Mouse (Mus musculus) gastrocnemius, postnatal 4 days (tissue): ENCODE results near the gene Gm21985. TPM values are rescaled to one million over a fixed set of nuclear protein-coding genes. Genes with fewer than 3 reads are reported as not detected.
"Not testable (repeated sequence)": the region's sequence is repeated elsewhere in the genome, so short reads cannot be mapped to it uniquely, and the experiment has no call there.

Experiments used
- DNase-seq, 2 experiments: peaks; one replicate each; pipeline ENCODE4 v3.0.0; 2021 to 2022; ENCODE audit warnings: low spot score in 2 of 2, mixed read lengths in 2 of 2
- total RNA-seq, 2 experiments: library from RNA; stranded (reverse); gene quantifications; 2 replicates each; pipeline ENCODE4 v1.2.3; 2021

The Gm21985 gene
- total RNA-seq, 2 experiments from 2014 or later: not detected

DNA sequence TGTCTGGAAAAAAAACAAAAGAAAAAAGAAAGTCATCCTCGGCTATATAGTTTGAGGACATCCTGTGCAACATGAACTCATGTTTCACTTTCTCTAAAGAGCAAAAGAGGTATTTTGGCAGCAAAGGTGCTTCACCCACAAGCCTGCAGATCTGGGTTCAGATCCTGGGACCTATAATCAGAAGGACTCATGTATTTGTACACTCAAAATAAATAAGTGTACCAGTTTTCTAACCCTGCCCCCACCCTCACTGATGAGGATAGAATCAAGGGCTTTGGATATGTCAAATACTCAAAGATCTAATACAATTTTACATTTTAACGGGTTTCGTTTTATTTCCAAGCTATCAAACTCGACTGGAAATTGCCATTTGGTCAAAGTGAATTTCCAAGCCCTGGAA is 1.8 kb upstream of the Gm21985 start:
- no peak for DNase-seq

- DNase-seq: peak; percentile 89 to 93
Observed at GRCm38 (mm10) chr2:112265448-112266241, 469 bp upstream of the Gm21985 start, which contains the start of gene Slc12a6. TSS of gene Slc12a6 (plus strand) at chr2:112265825.

GRCm38 (mm10) chr2:112266780-112267179 is 666 bp downstream of the Gm21985 start:
- no peak for DNase-seq

DNA sequence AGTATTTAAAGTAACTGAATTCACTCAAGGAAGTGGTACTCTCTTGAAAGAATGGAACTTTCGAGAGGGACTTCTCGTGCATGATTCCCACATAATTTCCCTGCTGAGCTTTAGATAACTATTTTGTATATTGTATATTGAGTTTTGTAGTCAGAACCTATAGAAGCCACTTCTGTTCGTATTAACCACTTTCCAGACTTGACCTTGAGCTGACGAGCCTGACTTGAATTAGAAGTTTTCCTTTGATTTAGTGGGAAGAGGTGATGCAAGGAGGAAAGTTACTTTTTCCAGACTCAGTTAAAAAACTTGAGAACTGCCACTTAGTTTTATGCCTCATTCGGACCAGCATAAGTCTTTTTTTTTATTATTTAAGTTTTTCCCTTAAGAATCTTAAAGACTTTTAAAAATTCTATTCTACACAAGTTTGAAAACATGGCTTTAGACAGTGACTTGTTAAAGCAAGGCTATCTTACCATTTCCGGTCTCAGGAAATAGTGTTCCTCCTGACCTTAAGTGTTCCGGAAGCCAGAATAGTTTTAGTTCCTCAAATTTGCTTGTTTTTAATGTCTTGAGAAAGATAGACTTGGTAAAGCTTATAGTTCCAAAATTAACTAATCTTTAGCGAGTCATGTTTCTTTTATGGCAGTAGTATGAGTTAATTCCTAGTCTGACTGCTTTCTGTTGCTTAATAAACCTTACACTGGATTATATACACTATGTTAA is 1.6 kb downstream of the Gm21985 start:
- DNase-seq: no peak

DNA sequence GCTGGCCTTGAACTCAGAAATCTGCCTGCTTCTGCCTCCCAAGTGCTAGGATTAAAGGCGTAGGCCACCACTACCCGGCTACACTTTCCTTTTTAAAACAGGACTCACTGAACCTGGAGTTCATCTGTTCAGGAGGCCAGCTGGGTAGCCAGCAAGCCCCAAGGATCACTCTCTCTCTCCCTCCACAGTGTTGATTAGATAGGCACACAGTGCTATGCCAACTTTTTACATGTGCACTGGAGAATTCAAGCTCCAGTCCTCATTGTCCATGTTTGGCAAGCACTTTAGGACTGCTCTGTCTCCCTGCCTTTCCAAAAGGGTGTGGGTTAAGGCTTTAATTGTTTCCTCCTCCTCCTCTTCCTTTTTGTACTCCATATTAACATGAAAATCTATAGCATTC is 3.9 kb downstream of the Gm21985 start:
- no peak for DNase-seq

DNA sequence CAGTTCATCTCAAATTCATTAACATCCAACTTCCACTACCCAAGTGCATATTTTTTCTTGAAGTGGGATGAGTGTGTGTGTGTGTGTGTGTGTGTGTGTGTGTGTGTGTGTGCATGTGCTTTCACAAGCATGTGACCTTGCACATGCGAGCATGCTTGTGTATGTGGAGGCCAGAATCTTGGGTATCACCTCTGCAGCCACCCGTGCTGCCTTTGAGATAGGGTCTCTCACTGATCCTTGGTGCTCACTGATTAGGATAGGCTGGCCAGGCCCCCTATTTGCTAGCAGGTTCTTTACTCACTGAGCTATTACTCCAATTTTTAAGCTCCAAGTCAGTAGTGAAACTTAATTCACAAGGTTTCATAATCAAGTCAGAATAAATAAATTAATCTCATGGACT is 6.8 kb downstream of the Gm21985 start:
- DNase-seq: no peak

- no peak for DNase-seq
Observed at GRCm38 (mm10) chr2:112273474-112273873, 7.4 kb downstream of the Gm21985 start.

- DNase-seq: no peak
Observed at GRCm38 (mm10) chr2:112276870-112277269, 10.8 kb downstream of the Gm21985 start.

GRCm38 (mm10) chr2:112282846-112283245 is 16.7 kb downstream of the Gm21985 start:
- no peak for DNase-seq

DNA sequence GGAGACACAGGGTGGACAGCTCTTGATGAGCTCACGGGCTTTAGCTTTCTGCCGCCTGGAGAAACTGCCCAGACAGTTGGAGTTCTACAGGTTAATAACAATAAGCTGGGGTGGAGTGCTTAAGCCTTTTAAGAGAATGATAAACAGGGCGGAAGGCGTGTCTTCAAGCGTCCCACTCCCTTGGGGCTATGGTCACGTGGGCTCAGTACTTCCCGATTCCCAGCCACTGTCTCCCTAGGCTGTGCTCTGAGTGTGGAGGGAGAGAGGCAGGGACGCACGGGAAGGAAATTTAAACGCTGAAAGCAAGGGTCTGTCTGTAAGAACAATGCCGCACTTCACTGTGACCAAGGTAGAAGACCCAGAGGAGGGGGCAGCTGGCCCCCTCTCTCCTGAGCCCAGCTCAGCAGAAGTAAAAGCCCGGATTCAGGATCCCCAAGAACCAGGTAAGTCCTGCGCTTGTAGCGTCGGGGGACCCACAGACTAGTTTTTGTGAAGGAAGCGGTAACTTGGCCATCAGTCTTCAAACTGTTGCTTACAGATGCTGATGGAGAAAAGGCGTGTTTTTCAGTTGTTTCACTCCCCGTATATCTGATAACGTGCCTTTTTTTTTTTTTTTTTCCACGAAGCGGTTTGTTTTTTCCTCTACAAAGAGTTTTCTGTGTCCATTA is 18.4 kb downstream of the Gm21985 start:
- peak in 1 of 2 experiments; percentile 36 for DNase-seq

GRCm38 (mm10) chr2:112285031-112285390 is 18.9 kb downstream of the Gm21985 start:
- no peak for DNase-seq

DNA sequence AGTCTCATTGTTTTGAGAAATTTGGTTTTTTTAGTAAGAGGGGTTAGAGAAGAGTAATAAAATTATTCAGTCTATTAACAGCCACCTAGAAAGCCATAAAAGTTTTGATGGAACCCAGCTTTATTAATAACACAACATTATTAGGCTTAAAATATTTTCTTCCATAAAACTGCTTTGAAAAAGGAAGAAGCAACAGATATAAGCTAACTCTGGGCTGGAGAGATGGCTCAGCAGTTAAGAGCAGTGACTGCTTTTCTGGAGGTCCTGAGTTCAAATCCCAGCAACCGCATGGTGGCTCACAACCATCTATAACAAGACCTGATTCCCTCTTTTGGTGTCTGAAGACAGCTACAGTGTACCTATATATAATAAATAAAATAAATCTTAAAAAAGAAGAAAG is 19.9 kb downstream of the Gm21985 start:
- not testable (repeated sequence) for DNase-seq

GRCm38 (mm10) chr2:112287059-112287458 is 20.9 kb downstream of the Gm21985 start:
- no peak for DNase-seq

- DNase-seq: no peak
Observed at GRCm38 (mm10) chr2:112289507-112289906, 23.4 kb downstream of the Gm21985 start.

GRCm38 (mm10) chr2:112292823-112293222 is 26.7 kb downstream of the Gm21985 start:
- no peak for DNase-seq

GRCm38 (mm10) chr2:112296211-112296610 is 30.1 kb downstream of the Gm21985 start:
- no peak for DNase-seq

GRCm38 (mm10) chr2:112298221-112298620 is 32.1 kb downstream of the Gm21985 start:
- no peak for DNase-seq

- no peak for DNase-seq
Observed at GRCm38 (mm10) chr2:112308671-112309070, 42.6 kb downstream of the Gm21985 start.

DNA sequence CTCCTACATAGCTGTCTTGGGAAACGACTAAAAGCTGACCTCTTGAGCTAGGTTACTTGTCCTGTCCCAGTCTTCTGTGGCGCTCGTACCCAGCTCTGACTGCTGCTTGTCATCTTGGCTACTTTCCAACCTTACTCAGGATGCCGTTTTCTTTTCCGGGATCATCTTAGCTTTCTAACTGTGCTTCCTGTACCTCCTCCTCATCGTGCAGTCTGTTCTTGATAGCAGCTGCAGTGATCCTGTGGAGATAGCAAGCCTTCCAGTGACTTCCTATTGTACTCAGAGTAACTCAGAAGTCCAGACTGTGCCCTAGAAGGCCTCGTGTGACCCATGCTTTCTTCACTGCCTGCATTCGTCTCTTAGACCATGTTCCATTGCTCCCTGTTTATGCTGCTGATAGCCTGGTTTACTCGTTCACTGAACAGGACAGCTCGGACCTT is 43.1 kb downstream of the Gm21985 start:
- DNase-seq: no peak

GRCm38 (mm10) chr2:112315638-112316037 is 49.5 kb downstream of the Gm21985 start:
- DNase-seq: no peak

- DNase-seq: no peak
Observed at GRCm38 (mm10) chr2:112318227-112318626, 52.1 kb downstream of the Gm21985 start.

DNA sequence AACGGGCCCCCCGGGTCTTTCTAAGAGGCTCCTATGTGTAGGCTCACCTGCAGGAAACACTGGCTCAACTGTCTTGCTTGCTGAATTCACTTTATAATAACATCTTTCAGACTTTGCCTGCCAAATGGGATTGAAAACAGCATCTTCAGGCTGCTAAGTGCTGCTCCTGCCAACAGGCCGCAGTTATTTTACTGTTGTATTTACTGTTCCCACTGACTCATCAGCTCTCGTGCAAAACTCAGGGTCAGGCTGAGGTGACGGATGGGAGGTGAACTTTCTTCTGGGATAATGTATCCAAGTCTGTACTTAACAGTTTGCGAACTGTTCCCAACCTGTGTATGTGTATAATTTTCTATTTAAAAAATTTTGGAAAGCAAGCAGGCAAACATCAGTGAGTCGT is 52.8 kb downstream of the Gm21985 start:
- DNase-seq: no peak
